Mouse (Mus musculus) myocyte (in vitro differentiated cells): ENCODE data around the gene Gm20388. TPM values are rescaled to one million over a fixed set of nuclear protein-coding genes. Genes with fewer than 3 reads are reported as not detected.

Experiments used
- H3K27me3 ChIP-seq: one replicate; pipeline ENCODE4 v1.6.1; 2011; ENCODE audit not compliant: control insufficient read depth, insufficient read depth, insufficient read length
- H3K36me3 ChIP-seq: one replicate; pipeline ENCODE4 v1.6.1; 2011; ENCODE audit not compliant: control insufficient read depth, insufficient read depth
- H3K4me2 ChIP-seq: one replicate; pipeline ENCODE4 v1.6.1; 2011; ENCODE audit warnings: low read depth, control low read depth
- H3K4me3 ChIP-seq: one replicate; pipeline ENCODE4 v1.5.1; 2011; ENCODE audit warnings: mild to moderate bottlenecking, control low read depth, moderate library complexity
- H3K79me2 ChIP-seq: one replicate; pipeline ENCODE4 v1.6.1; 2011; ENCODE audit not compliant: control insufficient read depth, insufficient read depth
- H3ac ChIP-seq: one replicate; pipeline ENCODE4 v1.6.1; 2011; ENCODE audit not compliant: control insufficient read depth, insufficient read length
- CEBPB ChIP-seq: IDR thresholded peaks from 2 replicates; pipeline ENCODE4 v1.6.1; 2011; ENCODE audit warnings: mild to moderate bottlenecking, moderate library complexity; ENCODE audit not compliant: poor library complexity, insufficient read depth, severe bottlenecking
- E2F4 ChIP-seq: IDR thresholded peaks from one replicate; pipeline ENCODE4 v1.6.1; 2011; ENCODE audit warnings: mild to moderate bottlenecking, control low read depth, moderate library complexity; ENCODE audit not compliant: insufficient read depth
- MAX ChIP-seq: IDR thresholded peaks from one replicate; pipeline ENCODE4 v1.6.1; 2011; ENCODE audit warnings: low read depth, mild to moderate bottlenecking, control low read depth
- MYOD1 ChIP-seq, 3 experiments: IDR thresholded peaks; one replicate each; pipeline ENCODE4 v1.6.1; 2011; ENCODE audit warnings: control low read depth in 2 of 3, low read depth in 2 of 3, mild to moderate bottlenecking in 2 of 3, moderate library complexity in 1 of 3; ENCODE audit not compliant: insufficient read length in 2 of 3, control insufficient read depth in 1 of 3
- MYOG ChIP-seq, 3 experiments: IDR thresholded peaks; one replicate each; pipeline ENCODE4 v1.6.1; 2011; ENCODE audit warnings: control low read depth in 2 of 3, low read depth in 2 of 3, mild to moderate bottlenecking in 2 of 3; ENCODE audit not compliant: insufficient read length in 2 of 3, control insufficient read depth in 1 of 3, insufficient read depth in 1 of 3
- POLR2A ChIP-seq: IDR thresholded peaks from one replicate; pipeline ENCODE4 v1.6.1; 2011; ENCODE audit warnings: low read depth, mild to moderate bottlenecking, control low read depth, moderate library complexity; ENCODE audit not compliant: insufficient read length
- POLR2AphosphoS2 ChIP-seq: IDR thresholded peaks from one replicate; pipeline ENCODE4 v1.6.1; 2011; ENCODE audit warnings: low read depth, control low read depth; ENCODE audit not compliant: insufficient read length
- REST ChIP-seq: IDR thresholded peaks from one replicate; pipeline ENCODE4 v1.6.1; 2011; ENCODE audit warnings: mild to moderate bottlenecking, control low read depth, moderate library complexity; ENCODE audit not compliant: insufficient read depth, insufficient read length
- SRF ChIP-seq: IDR thresholded peaks from one replicate; pipeline ENCODE4 v1.6.1; 2011; ENCODE audit warnings: low read depth; ENCODE audit not compliant: control insufficient read depth, insufficient read length
- TCF12 ChIP-seq: IDR thresholded peaks from one replicate; pipeline ENCODE4 v1.6.1; 2011; ENCODE audit warnings: mild to moderate bottlenecking, control low read depth; ENCODE audit not compliant: poor library complexity, insufficient read depth, severe bottlenecking
- TCF3 ChIP-seq: IDR thresholded peaks from one replicate; pipeline ENCODE4 v1.6.1; 2011; ENCODE audit warnings: low read depth, control low read depth; ENCODE audit not compliant: insufficient read length
- USF1 ChIP-seq: IDR thresholded peaks from one replicate; pipeline ENCODE4 v1.6.1; 2011; ENCODE audit warnings: low read depth, mild to moderate bottlenecking, control low read depth, moderate library complexity
- polyA plus RNA-seq: library from polyadenylated mRNA; unstranded; fragments of >200 nt; fragmentation: generic; extraction: Trizol; gene quantifications from one replicate; pipeline ENCODE4 v1.2.1, GENCODE M21; 2012; ENCODE audit warnings: missing spikeins

Gene Gm20388
- polyA plus RNA-seq, 1 experiment: 15.3 TPM

DNA sequence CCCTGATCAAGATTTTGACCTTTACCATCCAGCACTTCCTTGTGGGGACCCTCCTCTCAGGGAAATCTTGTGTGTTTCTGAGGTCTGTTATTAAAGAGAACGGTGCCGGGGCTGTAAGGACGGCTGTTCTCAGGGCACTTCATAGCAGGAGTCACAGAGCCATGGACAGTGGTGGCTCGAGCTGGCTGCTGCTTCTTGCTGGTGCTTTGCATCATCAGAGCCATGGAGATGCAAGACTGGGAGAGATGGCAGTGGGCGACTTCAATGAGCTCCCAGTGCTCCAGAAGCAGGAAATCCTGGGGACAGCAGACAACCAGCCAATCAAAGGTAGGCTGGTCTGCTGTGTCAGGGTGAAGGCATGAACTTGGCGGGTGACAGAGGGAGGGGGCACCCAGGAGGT is 2850.5 kb downstream of the Gm20388 start:
- TF ChIP-seq POLR2A (peak; percentile 45), CEBPB (peak; percentile 86), TCF3 (no peak)
- peak overlapping the region; percentile 68 for H3K4me2 ChIP-seq
- H3K27me3 ChIP-seq: peaks cover 18% of the 10 kb centered on the region
- no peaks in the 10 kb centered on the region for H3K36me3 ChIP-seq
- no peak overlapping the region for H3ac ChIP-seq
- no peaks in the 10 kb centered on the region for H3K79me2 ChIP-seq
- H3K4me3 ChIP-seq: no peak overlapping the region

DNA sequence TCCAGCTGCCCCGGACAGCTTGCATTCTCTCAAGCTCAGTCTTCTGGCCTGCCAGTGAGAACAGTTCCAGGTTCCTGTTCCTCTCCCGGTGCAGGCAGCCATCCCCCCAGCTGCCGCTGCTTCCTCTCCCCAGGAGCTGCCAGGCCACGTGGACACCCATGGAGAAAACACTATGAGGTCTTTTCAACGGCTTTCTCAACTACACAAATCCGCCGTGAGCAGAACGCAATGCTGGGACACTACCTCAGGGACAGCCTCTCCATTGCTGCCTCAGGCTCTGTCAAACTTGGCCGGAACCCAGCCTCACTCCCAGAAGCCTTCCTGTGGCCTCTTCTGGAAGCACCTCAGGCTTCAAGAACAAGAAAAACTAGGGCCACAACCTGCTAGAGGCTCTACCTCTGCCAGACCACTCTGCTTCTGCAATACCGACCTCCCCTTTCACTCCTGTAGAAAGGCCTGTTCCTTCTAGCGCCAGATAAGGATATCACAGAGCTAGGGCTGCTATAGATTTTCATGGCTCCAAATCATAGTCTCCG is 2852.2 kb downstream of the Gm20388 start:
- H3K4me3 ChIP-seq: no peak overlapping the region
- H3ac ChIP-seq: no peak overlapping the region
- no peaks in the 10 kb centered on the region for H3K79me2 ChIP-seq
- H3K27me3 ChIP-seq: peaks cover 19% of the 10 kb centered on the region
- no peak overlapping the region for H3K4me2 ChIP-seq
- TF ChIP-seq TCF3 (no peak), CEBPB (no peak), MAX (no peak), REST (no peak), POLR2A (no peak), SRF (no peak), POLR2AphosphoS2 (no peak), MYOD1 (IDR thresholded peaks at IDR 0.05; ENCODE audit: control insufficient read depth in 1 of 3, insufficient read length in 2 of 3, low read depth in 2 of 3) (no peak)
- no peaks in the 10 kb centered on the region for H3K36me3 ChIP-seq

DNA sequence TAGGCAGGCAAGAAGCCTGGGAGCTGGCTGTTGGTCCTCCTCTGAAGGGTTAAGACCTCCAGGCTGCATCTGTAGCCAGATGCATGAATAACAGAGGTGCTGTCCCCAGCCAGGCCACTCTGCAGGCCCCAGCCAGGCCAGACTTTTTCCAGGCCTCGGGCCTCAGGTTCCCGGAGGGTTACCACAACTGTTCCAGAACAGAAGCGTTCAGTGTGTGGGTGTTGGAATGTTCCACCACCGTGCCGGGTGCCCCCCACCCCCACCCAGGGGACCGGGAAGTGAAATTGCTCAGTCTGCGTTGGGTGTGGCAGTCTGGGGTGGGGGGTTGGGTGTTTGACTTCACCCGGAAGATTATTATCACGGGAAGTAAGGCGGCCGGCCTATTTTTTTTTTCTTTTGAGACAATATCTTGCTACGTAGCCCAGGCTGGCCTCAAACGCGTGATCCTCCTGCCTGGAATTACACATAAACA is 2852.7 kb downstream of the Gm20388 start:
- peaks cover 21% of the 10 kb centered on the region for H3K27me3 ChIP-seq
- no peak overlapping the region for H3K4me2 ChIP-seq
- H3K4me3 ChIP-seq: no peak overlapping the region
- no peaks in the 10 kb centered on the region for H3K79me2 ChIP-seq
- TF ChIP-seq MYOG (IDR thresholded peaks at IDR 0.05; ENCODE audit: control insufficient read depth in 1 of 3, insufficient read depth in 1 of 3, insufficient read length in 2 of 3, low read depth in 2 of 3) (no peak), POLR2AphosphoS2 (no peak)
- H3K36me3 ChIP-seq: no peaks in the 10 kb centered on the region
- H3ac ChIP-seq: no peak overlapping the region

DNA sequence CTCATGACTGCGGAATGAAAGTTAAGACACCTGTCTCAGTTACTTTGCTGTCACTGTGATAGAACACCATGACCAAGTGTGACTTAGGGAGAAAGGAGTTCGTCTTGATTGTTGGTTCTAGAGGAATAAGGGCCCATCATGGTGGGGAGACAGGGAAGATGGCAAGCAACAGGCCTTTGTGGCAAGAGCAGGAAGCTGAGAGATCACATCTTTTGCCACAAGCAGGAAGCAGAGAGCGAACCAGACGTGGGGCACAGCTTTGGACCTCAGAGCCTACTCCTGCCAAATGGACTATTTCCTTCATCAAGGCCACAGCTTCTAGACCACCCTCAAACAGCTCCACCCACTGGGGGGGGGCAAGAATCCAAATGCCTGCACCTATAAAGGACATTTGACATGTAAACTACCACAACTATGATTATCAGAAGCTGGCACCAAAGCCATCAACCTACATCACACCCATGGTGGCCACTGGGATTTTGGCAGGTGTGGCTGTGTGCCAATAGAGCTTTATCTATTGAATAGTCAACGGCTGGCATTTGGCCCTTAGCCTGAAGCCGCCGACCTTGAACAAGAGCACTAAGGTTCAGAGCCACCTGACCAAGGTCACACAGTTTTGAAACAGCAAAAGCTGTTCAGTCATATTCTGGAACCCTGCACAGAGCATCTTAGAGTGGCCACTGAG is 2854.3 kb downstream of the Gm20388 start:
- Histone ChIP-seq H3K4me3 (no peak overlapping the region), H3K27me3 (peaks cover 21% of the 10 kb centered on the region)

DNA sequence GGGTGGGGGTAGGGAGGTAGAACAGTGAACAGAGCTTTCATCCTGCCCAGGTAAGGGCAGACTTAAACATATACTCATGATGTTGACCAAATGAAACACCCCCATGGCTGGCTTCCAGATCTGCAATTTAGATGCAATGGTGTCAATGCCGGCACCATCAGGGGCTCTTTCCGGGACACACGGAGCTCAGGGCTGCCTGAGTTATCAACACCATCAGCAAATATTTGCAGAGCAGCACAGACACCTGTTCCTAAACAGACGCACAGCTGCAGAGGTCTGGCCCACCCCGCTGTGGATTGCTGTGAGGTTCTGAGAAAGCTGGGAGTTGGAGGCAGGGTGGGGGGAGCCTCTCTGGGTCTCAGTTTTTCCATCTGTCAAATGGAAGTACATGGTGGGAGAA is 2855.5 kb downstream of the Gm20388 start:
- Histone ChIP-seq H3K79me2 (no peaks in the 10 kb centered on the region), H3K27me3 (peaks cover 21% of the 10 kb centered on the region), H3K4me3 (no peak overlapping the region), H3K36me3 (no peaks in the 10 kb centered on the region), H3K4me2 (no peak overlapping the region), H3ac (no peak overlapping the region)
- TF ChIP-seq MYOG (IDR thresholded peaks at IDR 0.05; ENCODE audit: control insufficient read depth in 1 of 3, insufficient read depth in 1 of 3, insufficient read length in 2 of 3, low read depth in 2 of 3) (peak in 1 of 3 experiments; percentile 23), E2F4 (no peak), MAX (no peak), POLR2AphosphoS2 (no peak), POLR2A (no peak), MYOD1 (IDR thresholded peaks at IDR 0.05; ENCODE audit: control insufficient read depth in 1 of 3, insufficient read length in 2 of 3, low read depth in 2 of 3) (peak in 1 of 3 experiments; percentile 14), TCF3 (no peak), SRF (no peak), USF1 (no peak), CEBPB (no peak), REST (no peak), TCF12 (no peak)

More for the DNA sequence above, 2854.3 kb downstream of the Gm20388 start:
- H3K4me2 ChIP-seq: no peak overlapping the region
- H3K36me3 ChIP-seq: no peaks in the 10 kb centered on the region
- H3K79me2 ChIP-seq: no peaks in the 10 kb centered on the region
- H3ac ChIP-seq: no peak overlapping the region
- no peak for TF ChIP-seq MAX
- no peak for TF ChIP-seq SRF
- no peak for TF ChIP-seq E2F4
- TF ChIP-seq CEBPB: no peak
